Mouse (Mus musculus) cerebellum, postnatal 10 days (tissue): ENCODE measurements around the gene Fau.

Experiments used
- DNase-seq, 2 experiments: peaks; one replicate each; pipeline ENCODE4 v3.0.0; 2021; ENCODE audit warnings: mixed read lengths in 2 of 2

The Fau gene

GRCm38 (mm10) chr19:6076564-6077393, 19.1 kb downstream of the Fau start, which contains the start of gene Vps51:
TSS of gene Vps51 (minus strand) at chr19:6077231.
- DNase-seq: peak; percentile 86 to 90

DNA sequence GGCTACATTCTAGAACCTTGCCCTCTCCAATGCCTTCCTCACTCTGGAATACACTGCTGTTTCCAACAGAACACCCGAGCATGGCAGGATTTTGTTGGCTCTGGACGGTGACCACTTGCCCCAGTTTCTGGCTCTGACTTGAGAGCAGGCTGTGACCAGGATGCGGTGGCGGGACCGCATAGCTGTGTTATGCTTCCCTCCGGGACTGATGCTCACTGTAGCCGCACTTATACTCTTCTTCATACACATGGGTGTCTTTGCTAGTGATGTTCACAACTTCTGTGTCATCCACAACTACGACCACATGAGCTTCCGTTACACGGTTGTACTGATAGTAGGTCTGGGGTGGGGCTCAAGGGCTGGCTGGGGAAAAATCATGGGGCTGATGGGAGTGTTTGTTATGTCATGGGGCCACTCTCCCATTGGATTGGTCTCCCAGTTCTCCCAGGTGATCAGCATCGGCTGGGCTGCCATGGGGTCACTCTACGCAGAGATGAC, 22.4 kb downstream of the Fau start, which contains the start of gene Tmem262:
Gene Tmem262 (plus strand): TSS at position 51 of the 498 bp plus-strand sequence.
- no peak for DNase-seq

DNA sequence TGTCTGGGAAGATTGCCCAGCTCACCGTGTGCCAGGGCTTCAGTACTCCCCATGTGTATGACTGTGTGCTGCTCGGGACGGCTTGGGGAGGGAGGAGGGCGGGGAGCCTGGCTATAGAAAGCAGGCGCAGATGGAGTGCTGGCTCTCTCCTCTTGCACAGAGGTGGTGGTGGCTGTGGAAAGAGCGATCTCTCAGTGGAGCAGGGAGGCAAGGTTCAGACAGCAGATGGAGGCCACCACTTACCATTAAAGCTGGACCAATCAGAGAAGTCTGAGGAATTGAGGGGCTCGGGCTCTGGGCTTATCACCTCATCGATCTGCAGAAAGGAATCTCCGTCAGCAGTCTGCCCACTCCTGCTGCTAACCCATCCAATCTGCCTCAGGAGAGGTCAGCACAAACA, 24.5 kb downstream of the Fau start, which contains the start of gene Gm28374:
Gene Gm28374 (minus strand): TSS at position 101 of the 400 bp plus-strand sequence.
- DNase-seq: no peak

DNA sequence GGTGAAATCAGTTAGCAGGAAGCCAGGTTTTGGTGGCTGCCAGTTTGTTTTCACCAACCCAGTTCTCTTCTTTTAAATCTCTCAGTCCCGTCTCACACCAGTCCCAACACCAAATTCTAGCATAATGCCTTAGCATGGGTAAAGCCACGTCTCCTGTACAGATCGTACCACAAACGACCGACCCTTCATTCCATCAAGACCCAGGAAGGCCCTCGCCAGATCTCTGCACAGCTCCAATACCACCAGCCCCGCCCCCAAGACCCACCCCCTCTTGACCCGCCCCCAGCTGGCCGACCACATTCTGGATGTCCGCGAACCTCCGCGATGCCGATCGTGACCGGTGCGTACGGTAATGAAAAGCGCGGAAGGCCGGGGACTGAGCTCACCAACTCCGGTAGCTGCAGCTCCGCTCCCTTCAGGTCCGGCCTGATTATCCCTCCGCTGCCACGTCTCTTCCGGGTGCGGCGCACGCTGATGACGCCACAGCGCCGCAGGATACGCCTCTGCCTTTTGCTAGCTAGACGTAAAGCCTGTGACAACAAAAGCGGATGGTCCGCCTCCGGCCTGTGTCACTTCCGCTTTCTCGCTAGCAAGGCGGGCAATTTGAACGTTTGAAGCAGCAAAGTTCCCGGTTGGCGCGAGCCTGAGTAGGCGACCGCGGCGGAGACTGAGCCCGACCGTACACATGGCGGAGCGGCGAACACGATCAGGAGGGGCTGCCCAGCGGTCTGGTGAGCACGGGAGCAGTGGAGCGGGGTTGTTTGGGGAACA, 27.0 kb downstream of the Fau start, which contains the start of the genes Zfpl1 and Cdca5:
Gene Zfpl1 (minus strand): TSS at position 479 of the 771 bp plus-strand sequence.
Gene Cdca5 (plus strand): TSS at position 506 of the 771 bp plus-strand sequence.
- DNase-seq: peak; percentile 98

- DNase-seq: peak; percentile 65 to 71
Measured at GRCm38 (mm10) chr19:6085417-6085879, 27.8 kb downstream of the Fau start.

DNA sequence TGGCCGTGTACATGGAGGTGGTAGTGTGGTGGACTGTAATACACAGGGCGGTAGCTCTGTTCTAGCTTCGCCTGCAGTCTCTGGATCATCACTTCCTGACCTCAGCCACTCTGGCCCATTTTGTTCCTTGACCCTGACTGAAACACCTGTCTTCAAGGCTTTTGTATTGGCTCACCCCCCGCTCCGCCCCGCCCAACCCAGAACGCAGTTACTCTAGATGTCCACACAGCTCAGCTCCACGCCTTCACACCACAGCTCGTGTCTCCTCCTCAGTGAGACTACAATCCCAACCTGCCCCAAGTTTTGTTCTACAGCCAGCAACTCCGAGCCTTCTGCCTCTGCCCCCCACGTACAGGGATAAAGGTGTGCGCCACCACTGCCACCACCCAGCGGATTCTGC, 31.2 kb downstream of the Fau start:
- no peak for DNase-seq

DNA sequence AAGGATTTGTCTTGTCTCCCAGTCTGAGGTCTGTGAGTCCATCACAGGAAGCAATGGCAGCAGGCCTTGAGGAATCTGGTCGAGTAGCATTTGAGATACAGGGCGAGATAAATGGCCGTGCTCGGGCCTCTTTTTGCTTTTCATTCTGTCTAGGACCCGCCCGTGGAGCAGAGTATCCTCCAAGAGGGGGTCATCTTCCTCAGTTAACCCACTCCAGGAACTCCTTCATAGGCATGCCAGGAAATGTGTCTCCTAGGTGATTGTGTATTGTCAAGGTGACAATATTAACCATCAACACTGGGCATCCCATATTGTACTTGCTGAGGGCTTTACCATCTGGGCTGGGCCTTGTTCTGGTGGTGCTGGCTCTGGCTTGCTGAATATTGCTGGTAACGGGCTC, 36.5 kb downstream of the Fau start, which contains the start of gene AC131692.1:
Gene AC131692.1 (plus strand): TSS at position 301 of the 400 bp plus-strand sequence.
- DNase-seq: no peak

DNA sequence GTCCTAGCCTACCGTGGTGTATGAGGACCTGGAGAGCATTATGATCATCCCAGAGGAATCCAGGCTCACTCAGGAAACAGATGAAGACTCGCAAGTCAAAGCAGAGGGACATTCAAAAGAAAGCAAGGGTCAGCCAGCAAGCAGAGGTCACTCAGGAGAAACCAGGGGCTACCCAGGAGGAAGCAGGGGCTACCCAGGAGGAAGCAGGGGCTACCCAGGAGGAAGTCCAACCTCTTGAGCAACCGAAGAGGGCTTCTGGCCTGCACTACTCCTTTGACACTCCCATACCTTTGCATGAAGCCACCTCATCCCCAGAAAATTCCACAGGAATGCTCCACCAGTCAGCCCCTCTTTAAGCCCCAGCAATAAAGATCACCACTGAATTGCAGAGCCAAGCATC, 40.2 kb downstream of the Fau start:
- DNase-seq: no peak

DNA sequence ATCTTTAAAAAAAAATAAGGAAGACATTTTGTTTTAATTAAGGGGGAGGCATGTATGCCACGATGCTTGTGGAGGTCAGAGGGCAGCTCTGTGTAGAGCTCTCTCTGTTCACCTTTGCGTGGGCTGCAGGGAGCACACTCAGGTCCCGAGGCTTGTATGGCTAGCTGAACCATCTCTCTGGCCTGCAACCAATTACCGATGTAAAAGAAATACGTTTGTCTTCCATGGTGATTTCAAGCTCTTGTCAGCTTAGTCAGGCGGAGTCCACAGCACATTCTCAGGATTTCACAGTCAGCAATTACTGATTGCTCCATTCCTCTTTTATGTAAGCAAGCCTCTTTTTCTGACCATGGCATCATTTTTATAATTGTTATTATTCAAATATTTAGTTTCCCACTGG, 43.5 kb downstream of the Fau start:
- DNase-seq: no peak

- DNase-seq: no peak
Measured at GRCm38 (mm10) chr19:6102169-6102853, 44.7 kb downstream of the Fau start.

- no peak for DNase-seq
Measured at GRCm38 (mm10) chr19:6104476-6104875, 46.8 kb downstream of the Fau start.

DNA sequence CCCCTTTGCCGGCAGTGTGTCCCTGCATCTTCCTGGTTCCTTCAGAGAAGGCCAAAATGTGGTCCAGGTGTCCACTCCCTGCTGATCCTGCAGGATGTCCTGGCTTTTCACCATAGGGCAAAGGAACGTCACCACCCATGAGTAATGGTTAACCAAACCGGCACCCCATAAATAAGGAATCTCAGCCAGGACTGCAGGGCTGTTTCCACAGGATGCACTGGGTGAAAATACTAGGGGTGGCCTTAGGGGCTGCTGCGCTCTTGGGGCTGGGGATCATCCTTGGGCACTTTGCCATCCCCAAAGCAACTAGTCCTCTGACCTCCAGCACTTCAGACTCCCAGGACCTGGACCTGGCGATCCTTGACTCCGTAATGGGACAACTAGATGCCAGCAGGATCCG, 47.9 kb downstream of the Fau start, which contains the start of gene Naaladl1:
Gene Naaladl1 (plus strand): TSS at position 197 of the 400 bp plus-strand sequence.
- DNase-seq: no peak
